Mouse (Mus musculus): ENCODE measurements around the gene Crot. TPM values are rescaled to one million over a fixed set of nuclear protein-coding genes. Genes with fewer than 3 reads are reported as not detected.
"Not testable (repeated sequence)": the region's sequence is repeated elsewhere in the genome, so short reads cannot be mapped to it uniquely, and the experiment has no call there.

Gene Crot
- polyA plus RNA-seq, 1 experiment = 44.8 TPM

- DNase-seq (ENCODE audit: low spot score) = no peak
Observed at GRCm38 (mm10) chr5:8995966-8996685, 998 bp downstream of the Crot start.

GRCm38 (mm10) chr5:8991626-8992025, 5.5 kb downstream of the Crot start:
- DNase-seq (ENCODE audit: low spot score) = no peak

- no peak for DNase-seq (ENCODE audit: low spot score)
Observed at GRCm38 (mm10) chr5:8990526-8990925, 6.6 kb downstream of the Crot start.

GRCm38 (mm10) chr5:8987925-8988324, 9.2 kb downstream of the Crot start:
- DNase-seq (ENCODE audit: low spot score) = no peak

- DNase-seq (ENCODE audit: low spot score) = no peak
Observed at GRCm38 (mm10) chr5:8985470-8985869, 11.7 kb downstream of the Crot start.

- DNase-seq (ENCODE audit: low spot score) = no peak
Observed at GRCm38 (mm10) chr5:8974721-8975120, 22.4 kb downstream of the Crot start.

- no peak for DNase-seq (ENCODE audit: low spot score)
Observed at GRCm38 (mm10) chr5:8972355-8972754, 24.8 kb downstream of the Crot start.

- no peak for DNase-seq (ENCODE audit: low spot score)
Observed at GRCm38 (mm10) chr5:8970694-8971093, 26.4 kb downstream of the Crot start.

GRCm38 (mm10) chr5:8964487-8964886, 32.6 kb downstream of the Crot start:
- DNase-seq (ENCODE audit: low spot score) = no peak

GRCm38 (mm10) chr5:8960534-8960933, 36.6 kb downstream of the Crot start:
- no peak for DNase-seq (ENCODE audit: low spot score)

- no peak for DNase-seq (ENCODE audit: low spot score)
Observed at GRCm38 (mm10) chr5:8955544-8955943, 41.6 kb downstream of the Crot start.

GRCm38 (mm10) chr5:8953660-8954059, 43.5 kb downstream of the Crot start:
- DNase-seq (ENCODE audit: low spot score) = no peak

GRCm38 (mm10) chr5:8947423-8948110, 49.6 kb downstream of the Crot start:
- DNase-seq (ENCODE audit: low spot score) = no peak

- DNase-seq (ENCODE audit: low spot score) = no peak
Observed at GRCm38 (mm10) chr5:8943836-8944235, 53.3 kb downstream of the Crot start.

GRCm38 (mm10) chr5:8941266-8941665, 55.9 kb downstream of the Crot start:
- not testable (repeated sequence) for DNase-seq (ENCODE audit: low spot score)

GRCm38 (mm10) chr5:8937965-8938364, 59.2 kb downstream of the Crot start:
- DNase-seq (ENCODE audit: low spot score) = no peak

GRCm38 (mm10) chr5:8928440-8928839, 68.7 kb downstream of the Crot start:
- no peak for DNase-seq (ENCODE audit: low spot score)

GRCm38 (mm10) chr5:8917069-8917468, 80.1 kb downstream of the Crot start:
- no peak for DNase-seq (ENCODE audit: low spot score)

GRCm38 (mm10) chr5:8916400-8916799, 80.7 kb downstream of the Crot start:
- no peak for DNase-seq (ENCODE audit: low spot score)
